Mouse (Mus musculus) liver, embryonic 14.5 days (tissue): Measurements from ENCODE around the gene Dohh. TPM values are rescaled to one million over a fixed set of nuclear protein-coding genes. Genes with fewer than 3 reads are reported as not detected.
A peak's percentile ranks its signal among the peaks of the same experiment; 100 is the strongest.

Experiments used
- ATAC-seq: fragments of 200-750 bp; cut with Nextera tagmentation; 2 replicates; pipeline ENCODE4 v1.8.0; 2017; ENCODE audit warnings: moderate number of reproducible peaks, mild to moderate bottlenecking, moderate library complexity; ENCODE audit not compliant: insufficient read depth
- DNase-seq, 3 experiments: peaks; one replicate each; pipeline ENCODE4 v3.0.0-alpha.2; 2012 to 2013; ENCODE audit warnings: low read depth in 3 of 3, low spot score in 3 of 3
- H3K27ac ChIP-seq: fragments of 300-500 bp; sonication (generic); 2 replicates; pipeline ENCODE4 v1.5.1; 2014; ENCODE audit warnings: moderate library complexity, mild to moderate bottlenecking, control low read depth, inconsistent platforms
- H3K27me3 ChIP-seq: fragments of 300-500 bp; sonication (generic); 2 replicates; pipeline ENCODE4 v1.6.1; 2014; ENCODE audit warnings: mild to moderate bottlenecking, low read length, moderate library complexity; ENCODE audit not compliant: control insufficient read depth, insufficient read depth
- H3K36me3 ChIP-seq: fragments of 300-500 bp; sonication (generic); replicated peaks from 2 replicates; pipeline ENCODE4 v1.6.1; 2014; ENCODE audit warnings: low read depth; ENCODE audit not compliant: control insufficient read depth, insufficient read depth
- H3K4me1 ChIP-seq, 2 experiments: fragments of 200-500 bp in 1 of 2; fragments of 300-500 bp in 1 of 2; sonication (generic) in 1 of 2; replicated peaks; 2 replicates each; pipeline ENCODE4 v1.6.1; 2012 to 2014; ENCODE audit warnings: antibody characterized with exemption in 1 of 2, inconsistent platforms in 1 of 2, low read length in 1 of 2; ENCODE audit not compliant: control insufficient read depth in 2 of 2, insufficient read depth in 2 of 2
- H3K4me2 ChIP-seq: fragments of 300-500 bp; sonication (generic); 2 replicates; pipeline ENCODE4 v1.6.1; 2014; ENCODE audit warnings: low read depth, mild to moderate bottlenecking, control low read depth, moderate library complexity
- H3K4me3 ChIP-seq, 2 experiments: fragments of 200-500 bp in 1 of 2; fragments of 300-500 bp in 1 of 2; sonication (generic) in 1 of 2; 2 replicates each; pipeline ENCODE4 v1.5.1; 2012 to 2014; ENCODE audit warnings: low read depth in 2 of 2, low read length in 2 of 2, mild to moderate bottlenecking in 2 of 2, control low read depth in 1 of 2, inconsistent platforms in 1 of 2, moderate library complexity in 1 of 2; ENCODE audit not compliant: insufficient read depth in 1 of 2
- H3K9ac ChIP-seq: fragments of 300-500 bp; sonication (generic); replicated peaks from 2 replicates; pipeline ENCODE4 v1.6.1; 2014; ENCODE audit warnings: mild to moderate bottlenecking, control low read depth, moderate library complexity
- H3K9me3 ChIP-seq: fragments of 300-500 bp; sonication (generic); 2 replicates; pipeline ENCODE4 v1.6.1; 2016; ENCODE audit warnings: low read length, mixed read lengths; ENCODE audit not compliant: control insufficient read depth
- CTCF ChIP-seq: IDR thresholded peaks from 2 replicates; pipeline ENCODE4 v1.5.1; 2016; ENCODE audit warnings: antibody characterized with exemption, low read depth, control low read depth
- EP300 ChIP-seq: IDR thresholded peaks from 2 replicates; pipeline ENCODE4 v1.6.1; 2016; ENCODE audit warnings: antibody characterized with exemption, low read depth
- WGBS: fragments of 180-500 bp; shearing (Covaris S2); extraction: QIAGEN DNeasy Blood & Tissue Kit; methylation state at CpG from one replicate; pipeline ENCODE4 v1.1.7; 2014; ENCODE audit not compliant: insufficient replicate concordance; 5-methylcytosine and 5-hydroxymethylcytosine counted together
- polyA plus RNA-seq, 2 experiments: library from polyadenylated mRNA; depleted of rRNA in 1 of 2; stranded (reverse) in 1 of 2; unstranded in 1 of 2; fragments of >200 nt; fragmentation: Nextera tagmentation in 1 of 2; extraction: Ambion mirVana in 1 of 2; gene quantifications; 2 replicates each; pipeline versions ENCODE4 v1.2.1 to v1.2.3; 2012 to 2014

Dohh gene
- polyA plus RNA-seq, 2 experiments, result 29.8 to 35.0 TPM

- Histone ChIP-seq H3K4me1 (peaks cover 28 to 29% of the 10 kb centered on the region in 2 experiments), H3K27ac (no peak overlapping the region)
- 10% methylated on average over 55 of the region's 55 CpGs for WGBS
Observed at GRCm38 (mm10) chr10:81346453-81347067, 37.7 kb upstream of the Dohh start.

GRCm38 (mm10) chr10:81349146-81349545 is 35.1 kb upstream of the Dohh start:
- TF ChIP-seq CTCF (peak; percentile 35; the same call in 1 of the 2 replicates), EP300 (no peak)
- H3K4me1 ChIP-seq, result peaks cover 40 to 43% of the 10 kb centered on the region in 2 experiments
- H3K4me2 ChIP-seq, result peak overlapping the region; percentile 79
- H3K36me3 ChIP-seq, result peaks cover 4% of the 10 kb centered on the region
- H3K27me3 ChIP-seq, result peaks cover 15% of the 10 kb centered on the region
- peak overlapping the region; percentile 80 for H3K27ac ChIP-seq
- 10% methylated on average over 12 of the region's 12 CpGs for WGBS
- H3K9me3 ChIP-seq, result no peaks in the 10 kb centered on the region
- DNase-seq (peak; percentile 67 to 72 (median 68)), ATAC-seq (peak; percentile 29; the same call in 1 of the 2 replicates)
- peak overlapping the region; percentile 79 to 84 for H3K4me3 ChIP-seq
- peak overlapping the region; percentile 93 for H3K9ac ChIP-seq

More at GRCm38 (mm10) chr10:81346453-81347067, 37.7 kb upstream of the Dohh start:
- peak overlapping the region; percentile 4 to 29; a peak in 3 of 4 replicates for H3K4me3 ChIP-seq
- TF ChIP-seq EP300 (no peak), CTCF (peak; percentile 61)
- H3K36me3 ChIP-seq, result peaks cover 4% of the 10 kb centered on the region
- DNase-seq (peak; percentile 56 to 68 (median 62)), ATAC-seq (peak; percentile 5; the same call in 1 of the 2 replicates)
- no peaks in the 10 kb centered on the region for H3K9me3 ChIP-seq
- H3K9ac ChIP-seq, result no peak overlapping the region
- H3K4me2 ChIP-seq, result peak overlapping the region; percentile 63
- peaks cover 40% of the 10 kb centered on the region for H3K27me3 ChIP-seq

DNA sequence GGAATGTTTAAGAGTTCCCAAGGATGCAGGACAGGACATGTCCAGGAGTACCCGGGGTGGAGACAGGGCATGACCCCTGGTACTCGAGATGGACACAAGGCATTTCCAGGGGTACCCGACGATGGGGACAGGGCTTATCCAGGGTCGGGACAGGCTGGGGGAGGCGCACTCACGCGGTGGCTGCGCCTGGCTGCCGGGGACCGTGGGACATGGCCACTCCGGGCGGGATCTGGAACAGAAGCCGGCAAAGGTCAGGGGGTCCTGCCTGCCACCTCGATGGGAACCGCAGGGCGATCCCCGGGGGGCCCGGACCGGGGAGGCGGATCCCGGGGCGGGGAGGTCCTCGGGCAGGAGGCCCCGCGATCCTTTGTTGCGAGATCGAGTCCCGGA is 34.3 kb upstream of the Dohh start:
- TF ChIP-seq CTCF (no peak), EP300 (no peak)
- H3K27ac ChIP-seq, result peak overlapping the region; percentile 80
- H3K27me3 ChIP-seq, result peaks cover 8% of the 10 kb centered on the region
- under 1% methylated on average over 29 of the region's 29 CpGs for whole genome bisulfite sequencing
- peak overlapping the region; percentile 79 to 84 for H3K4me3 ChIP-seq
- peak overlapping the region; percentile 93 for H3K9ac ChIP-seq
- ATAC-seq (no peak; the same call in 1 of the 2 replicates), DNase-seq (no peak)
- H3K36me3 ChIP-seq, result peaks cover 4% of the 10 kb centered on the region
- peaks cover 40 to 43% of the 10 kb centered on the region in 2 experiments for H3K4me1 ChIP-seq
- no peaks in the 10 kb centered on the region for H3K9me3 ChIP-seq
- H3K4me2 ChIP-seq, result peak overlapping the region; percentile 79

- peak within 1 kb of the TSS; percentile 93 for H3K9ac ChIP-seq
- WGBS, result under 1% methylated on average over 54 of the region's 54 CpGs
- H3K27ac ChIP-seq, result peak within 1 kb of the TSS; percentile 80
- peaks cover 4% of the 10 kb centered on the region for H3K36me3 ChIP-seq
- DNase-seq (peak; percentile 99), ATAC-seq (peak; percentile 90)
- TF ChIP-seq CTCF (peak; percentile 96), EP300 (no peak)
- H3K4me1 ChIP-seq, result peaks cover 40 to 43% of the 10 kb centered on the region in 2 experiments
- peak within 1 kb of the TSS; percentile 79 to 84 for H3K4me3 ChIP-seq
- no peaks in the 10 kb centered on the region for H3K9me3 ChIP-seq
- peaks cover 3% of the 10 kb centered on the region; the same call in 1 of the 2 replicates for H3K27me3 ChIP-seq
- peak within 1 kb of the TSS; percentile 79 for H3K4me2 ChIP-seq
Observed at GRCm38 (mm10) chr10:81350351-81351063, 33.7 kb upstream of the Dohh start, which contains the start of gene Hmg20b. Gene Hmg20b, minus strand, starts transcription at chr10:81350480.
